Mouse (Mus musculus) MEL (cell line): ENCODE results near the gene 4930447C04Rik. TPM values are rescaled to one million over a fixed set of nuclear protein-coding genes. Genes with fewer than 3 reads are reported as not detected.

ENCODE experiments used
- DNase-seq: peaks from one replicate; pipeline ENCODE4 v3.0.0; 2011; ENCODE audit warnings: low read depth, low spot score
- H3K27ac ChIP-seq: 2 replicates; pipeline ENCODE4 v1.5.1; 2012; ENCODE audit warnings: low read depth, mild to moderate bottlenecking, control low read depth, low read length, moderate library complexity; ENCODE audit not compliant: control insufficient read depth
- H3K27me3 ChIP-seq, 2 experiments: fragments of 150-350 bp in 1 of 2; sonication (generic) in 1 of 2; 2 replicates each; pipeline ENCODE4 v1.6.1; 2012; ENCODE audit warnings: low read length in 2 of 2, mild to moderate bottlenecking in 2 of 2, improper control_type of control experiment in 1 of 2, moderate library complexity in 1 of 2; ENCODE audit not compliant: insufficient read depth in 2 of 2, control insufficient read depth in 1 of 2
- H3K36me3 ChIP-seq, 2 experiments: 2 replicates each; pipeline ENCODE4 v1.6.1; 2012 to 2014; ENCODE audit warnings: low read length in 2 of 2, improper control_type of control experiment in 1 of 2, inconsistent platforms in 1 of 2, mild to moderate bottlenecking in 1 of 2; ENCODE audit not compliant: insufficient read depth in 2 of 2, control insufficient read depth in 1 of 2
- H3K4me1 ChIP-seq, 2 experiments: fragments of 150-350 bp in 1 of 2; sonication (generic) in 1 of 2; 2 replicates each; pipeline ENCODE4 v1.6.1; 2012; ENCODE audit warnings: low read length in 2 of 2, improper control_type of control experiment in 1 of 2, mild to moderate bottlenecking in 1 of 2; ENCODE audit not compliant: insufficient read depth in 2 of 2, control insufficient read depth in 1 of 2
- H3K4me3 ChIP-seq, 2 experiments: fragments of 150-350 bp in 1 of 2; sonication (generic) in 1 of 2; 2 replicates each; pipeline ENCODE4 v1.5.1; 2012; ENCODE audit warnings: low read depth in 2 of 2, low read length in 2 of 2, mild to moderate bottlenecking in 2 of 2, moderate library complexity in 2 of 2, control low read depth in 1 of 2, improper control_type of control experiment in 1 of 2; ENCODE audit not compliant: control insufficient read depth in 1 of 2, insufficient read depth in 1 of 2
- H3K79me2 ChIP-seq: 2 replicates; pipeline ENCODE4 v1.6.1; 2012; ENCODE audit warnings: mild to moderate bottlenecking, low read length, moderate library complexity; ENCODE audit not compliant: control insufficient read depth, poor library complexity, insufficient read depth
- H3K9ac ChIP-seq: 2 replicates; pipeline ENCODE4 v1.6.1; 2012; ENCODE audit warnings: low read depth, mild to moderate bottlenecking, control low read depth, low read length, moderate library complexity; ENCODE audit not compliant: control insufficient read depth, poor library complexity, severe bottlenecking
- H3K9me3 ChIP-seq: fragments of 150-350 bp; sonication (generic); replicated peaks from 2 replicates; pipeline ENCODE4 v1.6.1; 2012; ENCODE audit warnings: mild to moderate bottlenecking, low read length, improper control_type of control experiment, moderate library complexity; ENCODE audit not compliant: insufficient read depth
- CHD2 ChIP-seq: IDR thresholded peaks from 2 replicates; pipeline ENCODE4 v1.6.1; 2011; ENCODE audit warnings: low read length, improper control_type of control experiment
- CTCF ChIP-seq, 3 experiments: IDR thresholded peaks in 2 of 3; conservative IDR thresholded peaks in 1 of 3; 2 replicates each; pipeline ENCODE4 v1.5.1; 2011 to 2012; ENCODE audit warnings: low read length in 3 of 3, low read depth in 2 of 3, mild to moderate bottlenecking in 2 of 3, improper control_type of control experiment in 1 of 3, inconsistent platforms in 1 of 3, mixed read lengths in 1 of 3, moderate library complexity in 1 of 3; ENCODE audit not compliant: control insufficient read depth in 1 of 3, insufficient read depth in 1 of 3, poor library complexity in 1 of 3, severe bottlenecking in 1 of 3
- EP300 ChIP-seq, 2 experiments: IDR thresholded peaks; 2 replicates each; pipeline ENCODE4 v1.6.1; 2011; ENCODE audit warnings: improper control_type of control experiment in 2 of 2, low read length in 2 of 2, low read depth in 1 of 2, mild to moderate bottlenecking in 1 of 2
- ETS1 ChIP-seq: IDR thresholded peaks from 2 replicates; pipeline ENCODE4 v1.6.1; 2012; ENCODE audit warnings: low read depth, mild to moderate bottlenecking, inconsistent platforms, low read length, improper control_type of control experiment, moderate library complexity
- GABPA ChIP-seq: IDR thresholded peaks from 2 replicates; pipeline ENCODE4 v1.6.1; 2012; ENCODE audit warnings: low read depth, mild to moderate bottlenecking, inconsistent platforms, low read length, improper control_type of control experiment, moderate library complexity
- HCFC1 ChIP-seq: IDR thresholded peaks from 2 replicates; pipeline ENCODE4 v1.6.1; 2012; ENCODE audit warnings: low read depth, mild to moderate bottlenecking, inconsistent platforms, low read length, improper control_type of control experiment, moderate library complexity
- MAFK ChIP-seq: IDR thresholded peaks from 2 replicates; pipeline ENCODE4 v1.6.1; 2011; ENCODE audit warnings: low read depth, mild to moderate bottlenecking, low read length, improper control_type of control experiment, borderline replicate concordance
- MAZ ChIP-seq: IDR thresholded peaks from 2 replicates; pipeline ENCODE4 v1.6.1; 2012; ENCODE audit warnings: low read depth, mild to moderate bottlenecking, inconsistent platforms, low read length, improper control_type of control experiment
- NELFE ChIP-seq: IDR thresholded peaks from 2 replicates; pipeline ENCODE4 v1.6.1; 2011; ENCODE audit warnings: low read depth, low read length, improper control_type of control experiment
- NRF1 ChIP-seq: IDR thresholded peaks from 2 replicates; pipeline ENCODE4 v1.6.1; 2014; ENCODE audit warnings: low read depth, mild to moderate bottlenecking, inconsistent platforms, low read length, improper control_type of control experiment, moderate library complexity; ENCODE audit not compliant: poor library complexity, insufficient read depth, severe bottlenecking
- POLR2A ChIP-seq, 2 experiments: IDR thresholded peaks; 2 replicates each; pipeline ENCODE4 v1.6.1; 2011 to 2012; ENCODE audit warnings: low read length in 2 of 2, mild to moderate bottlenecking in 2 of 2, control low read depth in 1 of 2, improper control_type of control experiment in 1 of 2, low read depth in 1 of 2, moderate library complexity in 1 of 2; ENCODE audit not compliant: control insufficient read depth in 1 of 2, insufficient read depth in 1 of 2, poor library complexity in 1 of 2
- POLR2AphosphoS2 ChIP-seq: IDR thresholded peaks from 2 replicates; pipeline ENCODE4 v1.6.1; 2011; ENCODE audit warnings: low read length, improper control_type of control experiment
- SIN3A ChIP-seq: IDR thresholded peaks from 2 replicates; pipeline ENCODE4 v1.6.1; 2012; ENCODE audit warnings: low read length, improper control_type of control experiment, inconsistent platforms
- TBP ChIP-seq: IDR thresholded peaks from 2 replicates; pipeline ENCODE4 v1.8.0; 2011; ENCODE audit warnings: low read depth, low read length, improper control_type of control experiment
- UBTF ChIP-seq: IDR thresholded peaks from 2 replicates; pipeline ENCODE4 v1.6.1; 2012; ENCODE audit warnings: low read depth, mild to moderate bottlenecking, inconsistent platforms, low read length, improper control_type of control experiment, moderate library complexity, borderline replicate concordance; ENCODE audit not compliant: insufficient read depth
- USF2 ChIP-seq, 2 experiments: IDR thresholded peaks; 2 replicates each; pipeline ENCODE4 v1.6.1; 2011 to 2012; ENCODE audit warnings: improper control_type of control experiment in 2 of 2, low read length in 2 of 2, borderline replicate concordance in 1 of 2, inconsistent platforms in 1 of 2, low read depth in 1 of 2, mild to moderate bottlenecking in 1 of 2; ENCODE audit not compliant: insufficient read depth in 1 of 2
- ZC3H11A ChIP-seq: IDR thresholded peaks from 2 replicates; pipeline ENCODE4 v1.6.1; 2012; ENCODE audit warnings: low read depth, mild to moderate bottlenecking, inconsistent platforms, low read length, improper control_type of control experiment
- ZKSCAN1 ChIP-seq: IDR thresholded peaks from 2 replicates; pipeline ENCODE4 v1.6.1; 2012; ENCODE audit warnings: low read depth, mild to moderate bottlenecking, inconsistent platforms, low read length, improper control_type of control experiment, moderate library complexity
- ZNF384 ChIP-seq: IDR thresholded peaks from 2 replicates; pipeline ENCODE4 v1.6.1; 2012; ENCODE audit warnings: low read depth, mild to moderate bottlenecking, inconsistent platforms, low read length, improper control_type of control experiment
- polyA plus RNA-seq, 2 experiments: library from polyadenylated mRNA; stranded (reverse) in 1 of 2; unstranded in 1 of 2; fragments of >175 nt in 1 of 2; fragments of >200 nt in 1 of 2; gene quantifications; 2 replicates each; pipeline versions ENCODE4 v1.2.1 to v1.2.4; 2012; ENCODE audit warnings: low replicate concordance in 2 of 2, low read depth in 1 of 2; ENCODE audit not compliant: insufficient read length in 2 of 2, insufficient read depth in 1 of 2, missing spikeins in 1 of 2
- total RNA-seq: library from RNA; depleted of rRNA; stranded (reverse); fragments of 300-350 nt; gene quantifications from 2 replicates; pipeline ENCODE4 v1.2.3, GENCODE M21; 2012

4930447C04Rik gene
- total and polyA plus RNA-seq, 3 experiments = not detected

- no peaks in the 10 kb centered on the region for H3K4me1 ChIP-seq
- H3K27me3 ChIP-seq = peaks cover 7 to 12% of the 10 kb centered on the region in 2 experiments
- no peaks in the 10 kb centered on the region for H3K9me3 ChIP-seq
- DNase-seq = peak; percentile 6
- H3K4me3 ChIP-seq = no peak overlapping the region
- no peaks in the 10 kb centered on the region; a peak in 1 of 4 replicates for H3K36me3 ChIP-seq
- no peak overlapping the region for H3K27ac ChIP-seq
- no peak overlapping the region for H3K9ac ChIP-seq
- no peaks in the 10 kb centered on the region for H3K79me2 ChIP-seq
- no peak for TF ChIP-seq MAZ
- TF ChIP-seq USF2 (IDR thresholded peaks at IDR 0.05; ENCODE audit: borderline replicate concordance in 1 of 2, insufficient read depth in 1 of 2, low read depth in 1 of 2, low read length in 2 of 2) = no peak
- TF ChIP-seq ETS1 = no peak
- TF ChIP-seq GABPA = no peak
These were observed 38.7 kb upstream of the 4930447C04Rik start for GRCm38 (mm10) chr12:72979236-72979635.

DNA sequence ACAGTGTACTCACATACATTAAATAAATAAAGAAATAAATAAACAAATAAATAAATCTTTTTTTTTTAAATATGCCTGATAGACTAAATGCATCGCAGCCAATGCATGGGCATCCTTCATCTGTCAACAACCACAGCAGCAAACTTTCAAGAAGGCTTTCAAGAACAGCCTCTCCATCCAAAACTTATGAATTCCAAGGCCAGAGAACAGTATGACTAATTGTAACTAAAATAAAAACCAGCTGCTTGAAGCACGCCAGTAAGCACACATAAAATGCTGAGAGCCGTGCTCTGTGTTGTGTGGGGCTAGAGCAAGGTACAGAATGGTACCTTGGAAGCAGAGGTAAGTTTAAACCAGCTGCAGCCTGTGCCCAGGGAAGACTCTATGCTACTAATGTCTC lies 37.3 kb upstream of the 4930447C04Rik start:
- TF ChIP-seq POLR2AphosphoS2 (no peak), NELFE (no peak), UBTF (no peak), NRF1 (no peak), ZNF384 (no peak), TBP (no peak), ZC3H11A (no peak), CTCF (IDR thresholded peaks at IDR 0.05 in 2 of 3, conservative IDR thresholded peaks at IDR 0.05 in 1 of 3; ENCODE audit: control insufficient read depth in 1 of 3, insufficient read depth in 1 of 3, low read depth in 2 of 3, low read length in 3 of 3, poor library complexity in 1 of 3, severe bottlenecking in 1 of 3) (no peak), MAFK (no peak), CHD2 (no peak), SIN3A (no peak), POLR2A (IDR thresholded peaks at IDR 0.05; ENCODE audit: control insufficient read depth in 1 of 2, insufficient read depth in 1 of 2, low read depth in 1 of 2, low read length in 2 of 2, poor library complexity in 1 of 2) (no peak), HCFC1 (no peak), ZKSCAN1 (no peak), EP300 (IDR thresholded peaks at IDR 0.05; ENCODE audit: low read depth in 1 of 2, low read length in 2 of 2) (no peak)
- Histone ChIP-seq H3K27ac (no peak overlapping the region), H3K9me3 (no peaks in the 10 kb centered on the region), H3K27me3 (peaks cover 5 to 6% of the 10 kb centered on the region in 2 experiments; a peak in 3 of 4 replicates), H3K4me1 (no peaks in the 10 kb centered on the region), H3K36me3 (no peaks in the 10 kb centered on the region; a peak in 1 of 4 replicates), H3K9ac (no peak overlapping the region), H3K79me2 (no peaks in the 10 kb centered on the region), H3K4me3 (no peak overlapping the region)
- no peak for DNase-seq
